Mouse (Mus musculus): ENCODE results near the gene Adamtsl1. TPM values are rescaled to one million over a fixed set of nuclear protein-coding genes. Genes with fewer than 3 reads are reported as not detected.

The Adamtsl1 gene
- polyA plus RNA-seq, 1 experiment from 2014 or later = 5.3 TPM

DNA sequence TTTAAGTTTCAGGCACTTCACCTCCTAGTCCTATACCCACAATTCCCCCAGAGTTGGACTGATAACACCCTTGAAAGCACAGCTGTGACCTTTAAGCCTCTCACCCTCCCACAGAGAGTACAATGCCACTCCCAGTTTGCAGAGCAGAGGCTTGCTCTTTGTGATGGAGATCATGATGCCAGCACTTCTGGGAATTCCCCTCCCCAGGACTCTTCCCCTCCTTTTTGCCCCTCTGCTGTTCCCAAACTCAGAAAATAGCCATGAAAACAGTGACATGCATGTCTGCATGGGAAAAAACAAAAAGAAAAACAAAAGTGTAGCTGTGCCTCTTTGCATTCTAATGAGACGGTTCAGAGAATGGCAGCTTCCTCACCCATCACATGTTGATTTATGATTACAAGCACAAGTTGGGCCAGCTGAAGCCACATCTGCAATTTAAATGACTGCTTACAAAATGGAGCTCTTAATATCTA lies 669.8 kb downstream of the Adamtsl1 start:
- Histone ChIP-seq H3K4me2 (ENCODE audit: low read length) (no peak overlapping the region), H3K9me3 (ENCODE audit: control insufficient read depth, low read length) (0 out of 2 replicates have a peak, but pooled peaks cover 5% of the 10 kb centered on the region), H3K4me3 (replicated peaks; ENCODE audit: low read depth, low read length) (no peak overlapping the region), H3K4me1 (ENCODE audit: control insufficient read depth, insufficient read depth, low read length) (peaks cover 2% of the 10 kb centered on the region; the same call in 1 of the 2 replicates), H3K9ac (replicated peaks; ENCODE audit: low read length) (no peak overlapping the region), H3K27me3 (ENCODE audit: control insufficient read depth, insufficient read depth, low read length) (no peaks in the 10 kb centered on the region), H3K27ac (replicated peaks; ENCODE audit: low read depth, low read length) (no peak overlapping the region), H3K36me3 (ENCODE audit: control insufficient read depth, insufficient read depth, low read length) (no peaks in the 10 kb centered on the region)
- WGBS = 0% methylated on average over 1 of the region's 1 CpGs
- ATAC-seq (ENCODE audit: low FRiP score, low TSS enrichment) (peak; percentile 74; the same call in 1 of the 2 replicates), DNase-seq (peak; percentile 51)

- H3K9me3 ChIP-seq (ENCODE audit: control insufficient read depth, low read length) = 0 out of 2 replicates have a peak, but pooled peaks cover 5% of the 10 kb centered on the region
- WGBS = 51% methylated on average over 2 of the region's 2 CpGs
- H3K4me1 ChIP-seq (ENCODE audit: control insufficient read depth, insufficient read depth, low read length) = 0 out of 2 replicates have a peak, but pooled peaks cover 3% of the 10 kb centered on the region
- ATAC-seq (ENCODE audit: low FRiP score, low TSS enrichment) (peak; percentile 53), DNase-seq (peak; percentile 25)
- no peak overlapping the region for H3K27ac ChIP-seq (replicated peaks; ENCODE audit: low read depth, low read length)
- H3K36me3 ChIP-seq (ENCODE audit: control insufficient read depth, insufficient read depth, low read length) = no peaks in the 10 kb centered on the region
- H3K4me2 ChIP-seq (ENCODE audit: low read length) = no peak overlapping the region
- no peak overlapping the region for H3K9ac ChIP-seq (replicated peaks; ENCODE audit: low read length)
- H3K27me3 ChIP-seq (ENCODE audit: control insufficient read depth, insufficient read depth, low read length) = no peaks in the 10 kb centered on the region
- no peak overlapping the region for H3K4me3 ChIP-seq (replicated peaks; ENCODE audit: low read depth, low read length)
These were observed 675.9 kb downstream of the Adamtsl1 start for GRCm38 (mm10) chr4:86189853-86190252.

- no peak overlapping the region for H3K4me3 ChIP-seq (replicated peaks; ENCODE audit: low read depth, low read length)
- 0 out of 2 replicates have a peak, but pooled peaks cover 3% of the 10 kb centered on the region for H3K4me1 ChIP-seq (ENCODE audit: control insufficient read depth, insufficient read depth, low read length)
- H3K36me3 ChIP-seq (ENCODE audit: control insufficient read depth, insufficient read depth, low read length) = no peaks in the 10 kb centered on the region
- 78% methylated on average over 5 of the region's 5 CpGs for WGBS
- H3K27ac ChIP-seq (replicated peaks; ENCODE audit: low read depth, low read length) = no peak overlapping the region
- DNase-seq (no peak), ATAC-seq (ENCODE audit: low FRiP score, low TSS enrichment) (no peak)
- H3K4me2 ChIP-seq (ENCODE audit: low read length) = no peak overlapping the region
- H3K27me3 ChIP-seq (ENCODE audit: control insufficient read depth, insufficient read depth, low read length) = no peaks in the 10 kb centered on the region
- H3K9ac ChIP-seq (replicated peaks; ENCODE audit: low read length) = no peak overlapping the region
- H3K9me3 ChIP-seq (ENCODE audit: control insufficient read depth, low read length) = 0 out of 2 replicates have a peak, but pooled peaks cover 5% of the 10 kb centered on the region
These were observed 677.2 kb downstream of the Adamtsl1 start for GRCm38 (mm10) chr4:86191195-86191594.

GRCm38 (mm10) chr4:86201766-86202165 lies 687.8 kb downstream of the Adamtsl1 start:
- Histone ChIP-seq H3K36me3 (ENCODE audit: control insufficient read depth, insufficient read depth, low read length) (no peaks in the 10 kb centered on the region), H3K27me3 (ENCODE audit: control insufficient read depth, insufficient read depth, low read length) (no peaks in the 10 kb centered on the region), H3K4me1 (ENCODE audit: control insufficient read depth, insufficient read depth, low read length) (no peaks in the 10 kb centered on the region), H3K4me2 (ENCODE audit: low read length) (no peak overlapping the region), H3K27ac (replicated peaks; ENCODE audit: low read depth, low read length) (no peak overlapping the region), H3K9ac (replicated peaks; ENCODE audit: low read length) (no peak overlapping the region), H3K9me3 (ENCODE audit: control insufficient read depth, low read length) (no peaks in the 10 kb centered on the region), H3K4me3 (replicated peaks; ENCODE audit: low read depth, low read length) (no peak overlapping the region)
- 96% methylated on average over 7 of the region's 7 CpGs for WGBS
- DNase-seq (no peak), ATAC-seq (ENCODE audit: low FRiP score, low TSS enrichment) (no peak)

DNA sequence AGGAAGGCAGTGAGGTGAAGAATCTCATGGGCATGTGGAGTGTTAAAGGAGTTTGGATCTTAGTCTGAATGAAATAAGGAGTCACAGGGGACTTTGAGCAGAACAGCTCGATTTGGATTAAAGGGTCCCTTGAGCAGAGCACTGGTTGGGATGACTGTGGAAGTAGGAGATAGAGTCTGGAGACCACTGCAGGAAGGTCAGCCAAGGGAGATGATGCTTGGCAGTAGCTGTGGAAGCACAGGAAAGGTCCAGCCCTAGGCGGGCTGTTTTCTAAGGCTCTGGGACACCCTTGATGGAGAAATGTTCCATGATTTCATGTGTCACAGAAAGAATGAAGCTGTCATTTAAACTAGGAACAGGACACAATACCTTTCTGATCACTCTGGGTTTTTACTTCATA lies 689.3 kb downstream of the Adamtsl1 start:
- no peaks in the 10 kb centered on the region for H3K27me3 ChIP-seq (ENCODE audit: control insufficient read depth, insufficient read depth, low read length)
- WGBS = 87% methylated on average over 2 of the region's 2 CpGs
- no peaks in the 10 kb centered on the region for H3K9me3 ChIP-seq (ENCODE audit: control insufficient read depth, low read length)
- H3K9ac ChIP-seq (replicated peaks; ENCODE audit: low read length) = no peak overlapping the region
- no peak overlapping the region for H3K4me3 ChIP-seq (replicated peaks; ENCODE audit: low read depth, low read length)
- no peaks in the 10 kb centered on the region for H3K4me1 ChIP-seq (ENCODE audit: control insufficient read depth, insufficient read depth, low read length)
- H3K27ac ChIP-seq (replicated peaks; ENCODE audit: low read depth, low read length) = no peak overlapping the region
- no peaks in the 10 kb centered on the region for H3K36me3 ChIP-seq (ENCODE audit: control insufficient read depth, insufficient read depth, low read length)
- no peak for ATAC-seq (ENCODE audit: low FRiP score, low TSS enrichment)
- H3K4me2 ChIP-seq (ENCODE audit: low read length) = no peak overlapping the region
- no peak for DNase-seq

DNA sequence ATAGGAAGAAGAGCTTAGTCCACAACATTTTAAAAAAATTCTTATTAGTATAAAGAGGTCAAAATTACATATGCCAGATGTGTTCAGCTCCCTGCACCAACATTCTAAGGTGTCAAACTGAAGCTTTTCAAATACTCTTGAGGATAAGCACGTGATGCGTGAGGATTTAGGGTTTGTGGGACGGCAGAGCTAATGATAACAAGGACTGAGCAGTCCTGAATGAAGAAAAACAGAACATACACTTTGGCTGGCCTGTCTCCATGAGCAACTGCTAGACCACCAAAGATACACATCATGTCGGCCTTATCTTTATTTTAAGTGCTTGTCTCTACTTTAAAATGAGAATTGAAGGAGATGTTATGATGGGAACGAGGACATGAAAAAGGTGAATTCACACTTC lies 710.9 kb downstream of the Adamtsl1 start:
- no peak overlapping the region for H3K27ac ChIP-seq (replicated peaks; ENCODE audit: low read depth, low read length)
- H3K9me3 ChIP-seq (ENCODE audit: control insufficient read depth, low read length) = no peaks in the 10 kb centered on the region
- no peak for DNase-seq
- WGBS = 87% methylated on average over 5 of the region's 5 CpGs
- H3K27me3 ChIP-seq (ENCODE audit: control insufficient read depth, insufficient read depth, low read length) = no peaks in the 10 kb centered on the region
- H3K4me2 ChIP-seq (ENCODE audit: low read length) = no peak overlapping the region
- no peaks in the 10 kb centered on the region for H3K4me1 ChIP-seq (ENCODE audit: control insufficient read depth, insufficient read depth, low read length)
- H3K4me3 ChIP-seq (replicated peaks; ENCODE audit: low read depth, low read length) = no peak overlapping the region
- no peak for ATAC-seq (ENCODE audit: low FRiP score, low TSS enrichment)
- no peaks in the 10 kb centered on the region for H3K36me3 ChIP-seq (ENCODE audit: control insufficient read depth, insufficient read depth, low read length)
- no peak overlapping the region for H3K9ac ChIP-seq (replicated peaks; ENCODE audit: low read length)

GRCm38 (mm10) chr4:86227096-86227495 lies 713.1 kb downstream of the Adamtsl1 start:
- no peaks in the 10 kb centered on the region for H3K36me3 ChIP-seq (ENCODE audit: control insufficient read depth, insufficient read depth, low read length)
- DNase-seq (no peak), ATAC-seq (ENCODE audit: low FRiP score, low TSS enrichment) (no peak)
- no peak overlapping the region for H3K27ac ChIP-seq (replicated peaks; ENCODE audit: low read depth, low read length)
- H3K4me2 ChIP-seq (ENCODE audit: low read length) = no peak overlapping the region
- 95% methylated on average over 1 of the region's 1 CpGs for WGBS
- no peak overlapping the region for H3K4me3 ChIP-seq (replicated peaks; ENCODE audit: low read depth, low read length)
- H3K27me3 ChIP-seq (ENCODE audit: control insufficient read depth, insufficient read depth, low read length) = no peaks in the 10 kb centered on the region
- no peaks in the 10 kb centered on the region for H3K4me1 ChIP-seq (ENCODE audit: control insufficient read depth, insufficient read depth, low read length)
- H3K9me3 ChIP-seq (ENCODE audit: control insufficient read depth, low read length) = no peaks in the 10 kb centered on the region
- no peak overlapping the region for H3K9ac ChIP-seq (replicated peaks; ENCODE audit: low read length)

GRCm38 (mm10) chr4:86233197-86233596 lies 719.2 kb downstream of the Adamtsl1 start:
- DNase-seq = no peak

DNA sequence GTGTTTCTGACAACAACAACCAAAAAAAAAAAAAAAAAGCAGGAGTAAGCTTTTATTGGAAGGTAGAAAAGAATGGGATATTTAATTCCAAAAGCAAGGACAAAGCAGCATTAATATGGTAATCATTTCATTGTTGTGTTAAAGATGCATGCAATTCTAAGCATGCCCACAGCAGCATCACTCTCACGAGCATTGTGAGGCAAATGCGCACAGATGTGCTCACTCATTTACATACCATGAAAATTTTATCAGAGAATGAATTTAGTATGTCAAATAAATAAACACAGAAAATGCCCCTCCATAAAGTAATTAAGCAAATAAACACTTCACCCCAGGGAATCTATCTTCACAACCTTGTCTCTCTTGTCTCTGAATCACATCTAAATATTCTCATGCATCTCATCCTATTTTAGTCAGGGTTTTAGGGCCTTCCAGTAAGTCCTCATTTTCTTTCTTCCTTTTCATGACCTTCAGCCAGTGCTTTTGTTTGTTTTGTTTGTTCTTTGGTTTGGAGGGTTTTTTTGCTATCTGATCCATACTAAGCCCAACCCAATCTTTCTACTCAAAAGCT lies 728.0 kb downstream of the Adamtsl1 start:
- WGBS = 1% methylated on average over 2 of the region's 2 CpGs

More at GRCm38 (mm10) chr4:86233197-86233596, 719.2 kb downstream of the Adamtsl1 start:
- Histone ChIP-seq H3K4me3 (replicated peaks; ENCODE audit: low read depth, low read length) (no peak overlapping the region), H3K27ac (replicated peaks; ENCODE audit: low read depth, low read length) (no peak overlapping the region), H3K9me3 (ENCODE audit: control insufficient read depth, low read length) (no peaks in the 10 kb centered on the region), H3K9ac (replicated peaks; ENCODE audit: low read length) (no peak overlapping the region), H3K36me3 (ENCODE audit: control insufficient read depth, insufficient read depth, low read length) (no peaks in the 10 kb centered on the region), H3K27me3 (ENCODE audit: control insufficient read depth, insufficient read depth, low read length) (no peaks in the 10 kb centered on the region), H3K4me1 (ENCODE audit: control insufficient read depth, insufficient read depth, low read length) (no peaks in the 10 kb centered on the region), H3K4me2 (ENCODE audit: low read length) (no peak overlapping the region)
- no peak for ATAC-seq (ENCODE audit: low FRiP score, low TSS enrichment)
- 91% methylated on average over 3 of the region's 3 CpGs for WGBS

More for the DNA sequence above, 728.0 kb downstream of the Adamtsl1 start:
- H3K4me2 ChIP-seq (ENCODE audit: low read length) = no peak overlapping the region
- no peak overlapping the region for H3K9ac ChIP-seq (replicated peaks; ENCODE audit: low read length)
- no peak overlapping the region for H3K4me3 ChIP-seq (replicated peaks; ENCODE audit: low read depth, low read length)
- peaks cover 2% of the 10 kb centered on the region; the same call in 1 of the 2 replicates for H3K4me1 ChIP-seq (ENCODE audit: control insufficient read depth, insufficient read depth, low read length)
- H3K27me3 ChIP-seq (ENCODE audit: control insufficient read depth, insufficient read depth, low read length) = no peaks in the 10 kb centered on the region
- no peaks in the 10 kb centered on the region for H3K9me3 ChIP-seq (ENCODE audit: control insufficient read depth, low read length)
- ATAC-seq (ENCODE audit: low FRiP score, low TSS enrichment) (peak; percentile 81), DNase-seq (peak; percentile 70)
- no peaks in the 10 kb centered on the region for H3K36me3 ChIP-seq (ENCODE audit: control insufficient read depth, insufficient read depth, low read length)
- no peak overlapping the region for H3K27ac ChIP-seq (replicated peaks; ENCODE audit: low read depth, low read length)
